Mouse (Mus musculus) 3T3-L1 (cell line): Measurements from ENCODE around the gene Cnnm1.

Experiments
- DNase-seq: peaks from one replicate; pipeline ENCODE4 v3.0.0-alpha.2; 2015; ENCODE audit warnings: low read depth, low spot score

The Cnnm1 gene

DNA sequence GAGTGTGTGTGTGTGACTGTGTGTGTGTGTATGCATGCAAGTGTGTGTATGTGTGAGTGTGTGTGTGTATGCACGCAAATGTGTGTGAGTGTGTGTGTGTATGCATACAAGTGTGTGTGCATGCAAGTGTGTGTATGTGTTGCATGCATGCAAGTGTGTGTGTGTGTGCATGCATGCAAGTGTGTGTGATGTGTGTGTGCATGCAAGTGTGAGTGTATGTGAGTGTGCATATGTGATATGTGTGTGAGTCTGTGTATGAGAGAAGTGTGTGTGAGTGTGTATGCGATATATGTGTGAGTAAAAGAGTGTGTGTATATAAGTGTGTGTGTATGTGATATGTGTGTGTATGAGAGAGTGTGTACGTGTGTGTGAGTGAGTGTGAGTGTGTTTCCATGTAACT lies 95.1 kb downstream of the Cnnm1 start:
- no peak for DNase-seq

DNA sequence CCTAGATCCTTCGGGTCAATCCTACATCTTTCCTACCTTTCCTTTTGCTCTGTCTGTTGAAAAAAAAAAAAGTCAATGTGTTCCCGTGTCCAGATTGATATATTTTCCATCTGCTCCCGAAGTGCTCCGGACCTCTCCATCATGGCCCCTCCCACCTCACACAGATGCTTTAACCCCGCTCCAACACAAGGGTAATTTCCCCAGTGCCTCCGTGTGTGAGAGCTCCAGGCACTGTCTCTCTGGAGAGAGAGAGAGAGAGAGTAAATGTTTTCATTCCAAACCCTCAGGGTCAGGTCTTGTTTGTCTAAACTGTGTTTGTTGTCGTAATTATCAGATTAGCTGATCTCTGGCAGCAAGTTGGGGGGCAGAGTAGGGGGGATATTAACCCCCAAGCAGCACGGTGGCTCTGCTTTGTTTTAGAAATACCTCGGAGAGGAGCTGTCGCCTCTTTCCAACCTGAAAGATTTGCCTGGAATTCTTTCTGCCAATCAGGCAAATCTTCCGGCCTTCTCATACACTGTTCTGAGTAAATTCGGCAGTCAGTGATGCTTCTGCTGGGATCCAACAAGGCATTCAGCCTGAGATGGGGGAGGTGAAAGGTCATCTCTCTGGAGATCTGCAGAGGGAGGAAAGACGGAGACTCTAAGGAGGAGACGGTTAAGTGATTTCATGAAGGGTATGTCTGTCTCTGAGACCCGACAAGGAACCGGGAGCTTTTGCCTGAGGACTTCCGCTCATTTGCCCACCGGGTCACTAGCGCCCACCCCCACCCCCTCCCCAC lies 106.3 kb downstream of the Cnnm1 start:
- DNase-seq, result no peak
